Mouse (Mus musculus): ENCODE results near the gene Txnl4b.

- TF ChIP-seq KAT2A (conservative IDR thresholded peaks at IDR 0.05; ENCODE audit: low read depth, low read length) (no peak), POLR2A (IDR thresholded peaks at IDR 0.05; ENCODE audit: control insufficient read depth in 1 of 2, insufficient read depth in 1 of 2, low read depth in 1 of 2, low read length in 2 of 2, poor library complexity in 1 of 2) (no peak), MYB (IDR thresholded peaks at IDR 0.05; ENCODE audit: low read depth, low read length) (no peak), EP300 (IDR thresholded peaks at IDR 0.05; ENCODE audit: low read depth in 1 of 2, low read length in 2 of 2) (no peak), POLR2AphosphoS5 (IDR thresholded peaks at IDR 0.05; ENCODE audit: borderline replicate concordance, low read depth, low read length) (no peak)
These were observed 25.7 kb downstream of the Txnl4b start for GRCm38 (mm10) chr8:109591367-109591766.

Measured in MEL (cell line).